Mouse (Mus musculus): ENCODE measurements around the gene Syt7. TPM values are rescaled to one million over a fixed set of nuclear protein-coding genes. Genes with fewer than 3 reads are reported as not detected.

Syt7 gene
- polyA plus RNA-seq, 1 experiment from 2014 or later = 4.4 TPM

- peak; percentile 40 for ATAC-seq
- Histone ChIP-seq H3K9ac (no peak overlapping the region), H3K9me3 (replicated peaks) (no peaks in the 10 kb centered on the region), H3K4me1 (no peaks in the 10 kb centered on the region), H3K27ac (no peak overlapping the region), H3K36me3 (ENCODE audit: poor library complexity, severe bottlenecking) (peaks cover 24% of the 10 kb centered on the region), H3K27me3 (peaks cover 10% of the 10 kb centered on the region), H3K4me2 (no peak overlapping the region), H3K4me3 (no peak overlapping the region)
- WGBS = 66% methylated on average over 6 of the region's 6 CpGs
Measured at GRCm38 (mm10) chr19:10449190-10449589, 60.3 kb downstream of the Syt7 start.

- H3K4me1 ChIP-seq = no peaks in the 10 kb centered on the region
- no peak overlapping the region for H3K4me2 ChIP-seq
- H3K27ac ChIP-seq = no peak overlapping the region
- no peaks in the 10 kb centered on the region for H3K9me3 ChIP-seq (replicated peaks)
- H3K4me3 ChIP-seq = no peak overlapping the region
- peaks cover 14% of the 10 kb centered on the region for H3K27me3 ChIP-seq
- WGBS = 3% methylated on average over 3 of the region's 3 CpGs
- peaks cover 21% of the 10 kb centered on the region for H3K36me3 ChIP-seq (ENCODE audit: poor library complexity, severe bottlenecking)
- H3K9ac ChIP-seq = no peak overlapping the region
- peak; percentile 74 for ATAC-seq
Measured at GRCm38 (mm10) chr19:10449708-10450107, 60.8 kb downstream of the Syt7 start.

- H3K36me3 ChIP-seq (ENCODE audit: poor library complexity, severe bottlenecking) = no peaks in the 10 kb centered on the region
- ATAC-seq = no peak
- no peak overlapping the region for H3K4me2 ChIP-seq
- no peak overlapping the region for H3K27ac ChIP-seq
- H3K4me1 ChIP-seq = peaks cover 24% of the 10 kb centered on the region
- no peaks in the 10 kb centered on the region for H3K9me3 ChIP-seq (replicated peaks)
- H3K4me3 ChIP-seq = no peak overlapping the region
- H3K9ac ChIP-seq = no peak overlapping the region
- H3K27me3 ChIP-seq = peaks cover 66% of the 10 kb centered on the region
- 66% methylated on average over 4 of the region's 4 CpGs for WGBS
Measured at GRCm38 (mm10) chr19:10454718-10455436, 66.0 kb downstream of the Syt7 start.

- 79% methylated on average over 3 of the region's 3 CpGs for WGBS
- no peak overlapping the region for H3K4me2 ChIP-seq
- H3K9ac ChIP-seq = no peak overlapping the region
- ATAC-seq = no peak
- H3K27me3 ChIP-seq = peaks cover 69% of the 10 kb centered on the region
- peaks cover 24% of the 10 kb centered on the region for H3K4me1 ChIP-seq
- no peak overlapping the region for H3K27ac ChIP-seq
- H3K9me3 ChIP-seq (replicated peaks) = no peaks in the 10 kb centered on the region
- no peak overlapping the region for H3K4me3 ChIP-seq
- no peaks in the 10 kb centered on the region for H3K36me3 ChIP-seq (ENCODE audit: poor library complexity, severe bottlenecking)
Measured at GRCm38 (mm10) chr19:10455437-10455806, 66.5 kb downstream of the Syt7 start.

GRCm38 (mm10) chr19:10456752-10457483, 68.0 kb downstream of the Syt7 start, which contains the start of gene Lrrc10b:
TSS of gene Lrrc10b (minus strand) at chr19:10457473.
- Histone ChIP-seq H3K27me3 (peaks cover 80% of the 10 kb centered on the region), H3K36me3 (ENCODE audit: poor library complexity, severe bottlenecking) (no peaks in the 10 kb centered on the region), H3K4me1 (peaks cover 29% of the 10 kb centered on the region), H3K27ac (peak within 1 kb of the TSS; percentile 40), H3K4me2 (peak within 1 kb of the TSS; percentile 88), H3K9ac (peak within 1 kb of the TSS; percentile 61), H3K4me3 (peak within 1 kb of the TSS; percentile 48), H3K9me3 (replicated peaks) (no peaks in the 10 kb centered on the region)
- whole genome bisulfite sequencing = 1% methylated on average over 86 of the region's 96 CpGs
- ATAC-seq = peak; percentile 72

- WGBS = under 1% methylated on average over 30 of the region's 34 CpGs
- Histone ChIP-seq H3K27ac (no peak overlapping the region), H3K4me1 (peaks cover 29% of the 10 kb centered on the region), H3K4me3 (peak overlapping the region; percentile 48), H3K36me3 (ENCODE audit: poor library complexity, severe bottlenecking) (no peaks in the 10 kb centered on the region), H3K27me3 (peaks cover 86% of the 10 kb centered on the region), H3K9me3 (replicated peaks) (no peaks in the 10 kb centered on the region), H3K4me2 (peak overlapping the region; percentile 88), H3K9ac (peak overlapping the region; percentile 61; the same call in 1 of the 2 replicates)
- ATAC-seq = peak; percentile 95
Measured at GRCm38 (mm10) chr19:10457484-10457800, 68.6 kb downstream of the Syt7 start.

GRCm38 (mm10) chr19:10458096-10458495, 69.2 kb downstream of the Syt7 start:
- no peaks in the 10 kb centered on the region for H3K36me3 ChIP-seq (ENCODE audit: poor library complexity, severe bottlenecking)
- H3K4me2 ChIP-seq = peak overlapping the region; percentile 88
- no peaks in the 10 kb centered on the region for H3K9me3 ChIP-seq (replicated peaks)
- H3K9ac ChIP-seq = no peak overlapping the region
- no peak overlapping the region for H3K27ac ChIP-seq
- H3K4me1 ChIP-seq = peaks cover 29% of the 10 kb centered on the region
- H3K27me3 ChIP-seq = peaks cover 87% of the 10 kb centered on the region
- ATAC-seq = 0 out of 2 replicates have a peak, but pooled peaks have one; percentile 14
- WGBS = 13% methylated on average over 8 of the region's 8 CpGs
- peak overlapping the region; percentile 48; the same call in 1 of the 2 replicates for H3K4me3 ChIP-seq

- no peak for ATAC-seq
- no peak overlapping the region for H3K4me3 ChIP-seq
- no peaks in the 10 kb centered on the region for H3K36me3 ChIP-seq (ENCODE audit: poor library complexity, severe bottlenecking)
- H3K27ac ChIP-seq = no peak overlapping the region
- H3K9me3 ChIP-seq (replicated peaks) = no peaks in the 10 kb centered on the region
- peaks cover 29% of the 10 kb centered on the region for H3K4me1 ChIP-seq
- H3K27me3 ChIP-seq = peaks cover 83% of the 10 kb centered on the region
- 47% methylated on average over 11 of the region's 11 CpGs for WGBS
- H3K4me2 ChIP-seq = no peak overlapping the region
- H3K9ac ChIP-seq = no peak overlapping the region
Measured at GRCm38 (mm10) chr19:10459907-10460306, 71.0 kb downstream of the Syt7 start.

GRCm38 (mm10) chr19:10461584-10461983, 72.7 kb downstream of the Syt7 start:
- no peak for ATAC-seq

GRCm38 (mm10) chr19:10464427-10464826, 75.5 kb downstream of the Syt7 start:
- Histone ChIP-seq H3K27me3 (peaks cover 43% of the 10 kb centered on the region), H3K9ac (no peak overlapping the region), H3K4me1 (0 out of 2 replicates have a peak, but pooled peaks cover 6% of the 10 kb centered on the region), H3K4me2 (no peak overlapping the region), H3K36me3 (ENCODE audit: poor library complexity, severe bottlenecking) (no peaks in the 10 kb centered on the region), H3K4me3 (no peak overlapping the region), H3K27ac (no peak overlapping the region), H3K9me3 (replicated peaks) (no peaks in the 10 kb centered on the region)
- WGBS = 13% methylated on average over 4 of the region's 4 CpGs
- no peak for ATAC-seq

More at GRCm38 (mm10) chr19:10461584-10461983, 72.7 kb downstream of the Syt7 start:
- H3K27ac ChIP-seq = no peak overlapping the region
- H3K4me2 ChIP-seq = no peak overlapping the region
- peaks cover 24% of the 10 kb centered on the region for H3K4me1 ChIP-seq
- no peak overlapping the region for H3K4me3 ChIP-seq
- no peaks in the 10 kb centered on the region for H3K9me3 ChIP-seq (replicated peaks)
- WGBS = 37% methylated on average over 7 of the region's 7 CpGs
- H3K9ac ChIP-seq = no peak overlapping the region
- peaks cover 71% of the 10 kb centered on the region for H3K27me3 ChIP-seq
- no peaks in the 10 kb centered on the region for H3K36me3 ChIP-seq (ENCODE audit: poor library complexity, severe bottlenecking)

GRCm38 (mm10) chr19:10469171-10469658, 80.3 kb downstream of the Syt7 start:
- H3K4me3 ChIP-seq = no peak overlapping the region
- no peaks in the 10 kb centered on the region for H3K36me3 ChIP-seq (ENCODE audit: poor library complexity, severe bottlenecking)
- ATAC-seq = no peak
- no peaks in the 10 kb centered on the region for H3K9me3 ChIP-seq (replicated peaks)
- no peak overlapping the region for H3K4me2 ChIP-seq
- no peak overlapping the region for H3K27ac ChIP-seq
- WGBS = 71% methylated on average over 8 of the region's 8 CpGs
- no peak overlapping the region for H3K9ac ChIP-seq
- 0 out of 2 replicates have a peak, but pooled peaks cover 5% of the 10 kb centered on the region for H3K27me3 ChIP-seq
- no peaks in the 10 kb centered on the region for H3K4me1 ChIP-seq

- ATAC-seq = no peak
- H3K4me1 ChIP-seq = no peaks in the 10 kb centered on the region
- H3K36me3 ChIP-seq (ENCODE audit: poor library complexity, severe bottlenecking) = no peaks in the 10 kb centered on the region
- 73% methylated on average over 3 of the region's 3 CpGs for WGBS
- H3K4me2 ChIP-seq = no peak overlapping the region
- H3K9ac ChIP-seq = no peak overlapping the region
- no peaks in the 10 kb centered on the region for H3K9me3 ChIP-seq (replicated peaks)
- H3K27me3 ChIP-seq = no peaks in the 10 kb centered on the region
- no peak overlapping the region for H3K27ac ChIP-seq
- no peak overlapping the region for H3K4me3 ChIP-seq
Measured at GRCm38 (mm10) chr19:10472958-10473357, 84.1 kb downstream of the Syt7 start.

All from forebrain, embryonic 13.5 days (tissue).